Mouse (Mus musculus): ENCODE measurements around the gene Podxl2.

GRCm38 (mm10) chr6:88837999-88838398, 36.8 kb downstream of the Podxl2 start:
- TF ChIP-seq CTCF (IDR thresholded peaks at IDR 0.05; ENCODE audit: borderline replicate concordance, control insufficient read depth, extremely low read depth, insufficient read depth, low read length, poor library complexity) = no peak
- no peak for TF ChIP-seq POLR2A (IDR thresholded peaks at IDR 0.05; ENCODE audit: control insufficient read depth, extremely low read depth, insufficient read depth, low read length, poor library complexity)

Measured in thymus, adult 2 months (tissue).